8 mouse cellular contexts compared by ENCODE assay signal in genomic region chr11:5505856-5506575, GRCm38 (mm10). TPM values are rescaled to one million over a fixed set of nuclear protein-coding genes. Genes with fewer than 3 reads are reported as not detected.
DNase-seq lines count a peak whose midpoint lies in the region; ATAC-seq and TF ChIP-seq lines count a peak whose summit lies in the region.

No protein-coding gene starts in this region.

- no peak for DNase-seq in ES-E14 (ENCODE audit: low read depth, low spot score)
- DNase-seq in adrenal gland, postnatal 36 days, result peak; percentile 39 to 61
- DNase-seq in kidney, postnatal 4 days, result peak; percentile 45 to 67
- no peak for DNase-seq in cerebellum, postnatal 25 days
- no peak for DNase-seq in testis, postnatal 10 days (ENCODE audit: low spot score)
- DNase-seq in layer of hippocampus, adult 9-11 months, result no peak

- no peaks in the 10 kb centered on the region for H3K9me3 ChIP-seq in ES-E14 (ENCODE audit: control insufficient read depth, insufficient read depth, low read depth, low read length)
- H3K9me3 ChIP-seq in heart, embryonic 16.5 days (replicated peaks; ENCODE audit: control insufficient read depth, low read length), result 0 out of 2 replicates have a peak, but pooled peaks cover 2% of the 10 kb centered on the region

- in situ Hi-C loops in ES-E14 (cut with MboI; ENCODE audit: low sequenced_read_pairs in 2 of 2, unreplicated experiment in 2 of 2), result no loop called here

- H3K27ac ChIP-seq in ES-E14 (ENCODE audit: insufficient read depth, low read depth, low read length, poor library complexity, severe bottlenecking), result peak overlapping the region; percentile 94
- peak overlapping the region; percentile 67 for H3K27ac ChIP-seq in heart, embryonic 16.5 days (ENCODE audit: low read length)

- no peak for TF ChIP-seq POLR2A in myocyte (IDR thresholded peaks at IDR 0.05; ENCODE audit: insufficient read length, low read depth)

- peak overlapping the region; percentile 4; the same call in 1 of the 2 replicates for H3K9ac ChIP-seq in ES-E14 (ENCODE audit: insufficient read depth, low read depth, low read length, poor library complexity, severe bottlenecking)
- H3K9ac ChIP-seq in heart, embryonic 16.5 days (ENCODE audit: low read length), result peak overlapping the region; percentile 47

- H3K4me3 ChIP-seq in ES-E14 (ENCODE audit: insufficient read depth in 1 of 2, low read depth in 1 of 2, low read length in 2 of 2, poor library complexity in 1 of 2, severe bottlenecking in 1 of 2) (peak overlapping the region; percentile 5 to 24; a peak in 2 of 4 replicates), myocyte (no peak overlapping the region)
- peak overlapping the region; percentile 42 for H3K4me3 ChIP-seq in heart, embryonic 16.5 days (ENCODE audit: low read length)

- no peak overlapping the region for H3ac ChIP-seq in myocyte (ENCODE audit: control insufficient read depth, insufficient read length)

- ATAC-seq in heart, embryonic 16.5 days (replicated peaks; ENCODE audit: extremely low read depth, insufficient read depth, low FRiP score), result peak; percentile 74

- WGBS in heart, embryonic 16.5 days, result 12% methylated on average over 18 of the region's 18 CpGs

- no peaks in the 10 kb centered on the region for H3K27me3 ChIP-seq in heart, embryonic 16.5 days (ENCODE audit: control insufficient read depth, insufficient read depth, low read length)
- H3K27me3 ChIP-seq in myocyte (ENCODE audit: control insufficient read depth, insufficient read depth, insufficient read length), result no peaks in the 10 kb centered on the region

- H3K36me3 ChIP-seq in ES-E14 (ENCODE audit: control insufficient read depth, insufficient read depth, low read length, poor library complexity, severe bottlenecking), result no peaks in the 10 kb centered on the region
- no peaks in the 10 kb centered on the region for H3K36me3 ChIP-seq in heart, embryonic 16.5 days (ENCODE audit: control insufficient read depth, insufficient read depth)
- no peaks in the 10 kb centered on the region for H3K36me3 ChIP-seq in myocyte (ENCODE audit: control insufficient read depth, insufficient read depth)

- H3K4me1 ChIP-seq in ES-E14 (ENCODE audit: control insufficient read depth in 2 of 2, insufficient read depth in 2 of 2, low read length in 2 of 2, poor library complexity in 1 of 2), result peaks cover 9 to 16% of the 10 kb centered on the region in 2 experiments
- H3K4me1 ChIP-seq in heart, embryonic 16.5 days (ENCODE audit: control insufficient read depth, insufficient read depth, low read length), result peaks cover 6% of the 10 kb centered on the region; the same call in 1 of the 2 replicates

- peak overlapping the region; percentile 60 for H3K4me2 ChIP-seq in heart, embryonic 16.5 days (ENCODE audit: low read depth, low read length)
- peak overlapping the region; percentile 36 for H3K4me2 ChIP-seq in myocyte (ENCODE audit: low read depth)

- no peaks in the 10 kb centered on the region for H3K79me2 ChIP-seq in myocyte (ENCODE audit: control insufficient read depth, insufficient read depth)

TF ChIP-seq in ES-E14, 5 proteins besides CTCF, POLR2A, EP300 and RAD21:
- TF ChIP-seq CHD2 (IDR thresholded peaks at IDR 0.05; ENCODE audit: low read depth, low read length) (no peak), ZNF384 (IDR thresholded peaks at IDR 0.05; ENCODE audit: low read depth, low read length) (no peak), ZC3H11A (IDR thresholded peaks at IDR 0.05; ENCODE audit: borderline replicate concordance, low read depth, low read length) (no peak), HCFC1 (IDR thresholded peaks at IDR 0.05; ENCODE audit: borderline replicate concordance, insufficient read depth, low read length) (no peak), MAFK (IDR thresholded peaks at IDR 0.05; ENCODE audit: insufficient read depth, low read depth, low read length) (no peak)

TF ChIP-seq in myocyte, 11 proteins besides CTCF, POLR2A, EP300 and RAD21:
- TF ChIP-seq POLR2AphosphoS2 (IDR thresholded peaks at IDR 0.05; ENCODE audit: insufficient read length, low read depth), result no peak
- no peak for TF ChIP-seq TCF3 (IDR thresholded peaks at IDR 0.05; ENCODE audit: insufficient read length, low read depth)
- TF ChIP-seq MYOD1 (IDR thresholded peaks at IDR 0.05; ENCODE audit: control insufficient read depth in 1 of 3, insufficient read length in 2 of 3, low read depth in 2 of 3), result no peak
- no peak for TF ChIP-seq TCF12 (IDR thresholded peaks at IDR 0.05; ENCODE audit: insufficient read depth, poor library complexity, severe bottlenecking)
- TF ChIP-seq USF1 (IDR thresholded peaks at IDR 0.05; ENCODE audit: low read depth), result no peak
- no peak for TF ChIP-seq CEBPB (IDR thresholded peaks at IDR 0.05; ENCODE audit: insufficient read depth, poor library complexity, severe bottlenecking)

RNA-seq across cellular contexts. Expression of gene Xbp1, which starts 14.4 kb away (rescaled TPM):
- 143 and 195 TPM in 2 replicates for total RNA-seq in ES-E14 (2012; rRNA removed)
- total RNA-seq in adrenal gland, postnatal 36 days (2021), result 100 to 1,000 TPM; 199 to 215 TPM
- polyA plus RNA-seq in heart, embryonic 16.5 days (2015; fragmentation: Nextera tagmentation; extraction: Ambion mirVana), result 135 and 151 TPM in 2 replicates
- 102 TPM for polyA plus RNA-seq in myocyte (2012; fragmentation: generic; extraction: Trizol)

RNA-seq across cellular contexts. Expression of gene Ccdc117, which starts 36.0 kb away (rescaled TPM):
- 24.2 and 27.4 TPM in 2 replicates for total RNA-seq in ES-E14 (2012; rRNA removed)
- 10 to 100 TPM; 33.7 to 37.5 TPM for total RNA-seq in adrenal gland, postnatal 36 days (2021)
- polyA plus RNA-seq in heart, embryonic 16.5 days (2015; fragmentation: Nextera tagmentation; extraction: Ambion mirVana), result 12.9 and 13.0 TPM in 2 replicates
- 9.0 TPM for polyA plus RNA-seq in myocyte (2012; fragmentation: generic; extraction: Trizol)

Comparison
In these comparisons a context has a peak if more than half of its experiments do, and no peak if none do; other contexts are left out.
1. DNase-seq: peak in adrenal gland, postnatal 36 days (2 of 2) and kidney, postnatal 4 days (2 of 2); none in ES-E14 (single experiment), cerebellum, postnatal 25 days (0 of 2), testis, postnatal 10 days (single experiment) and layer of hippocampus, adult 9-11 months (single experiment).